Mouse (Mus musculus) embryonic fibroblast, embryonic 13.5 days (primary cell): Measurements from ENCODE around the gene Nrcam. TPM values are rescaled to one million over a fixed set of nuclear protein-coding genes. Genes with fewer than 3 reads are reported as not detected.

Experiments
- H3K27ac ChIP-seq: 2 replicates; pipeline ENCODE4 v1.5.1; 2012; ENCODE audit warnings: low read length, control low read depth, inconsistent platforms; ENCODE audit not compliant: insufficient read depth
- H3K4me1 ChIP-seq: 2 replicates; pipeline ENCODE4 v1.6.1; 2011; ENCODE audit warnings: low read length; ENCODE audit not compliant: control insufficient read depth, insufficient read depth
- H3K4me3 ChIP-seq: 2 replicates; pipeline ENCODE4 v1.5.1; 2011; ENCODE audit warnings: mild to moderate bottlenecking, control low read depth, low read length; ENCODE audit not compliant: insufficient read depth
- CTCF ChIP-seq: IDR thresholded peaks from 2 replicates; pipeline ENCODE4 v1.5.1; 2011; ENCODE audit warnings: mild to moderate bottlenecking, control low read depth, low read length, moderate library complexity, borderline replicate concordance; ENCODE audit not compliant: insufficient read depth
- POLR2A ChIP-seq: IDR thresholded peaks from 2 replicates; pipeline ENCODE4 v1.6.1; 2011; ENCODE audit warnings: low read depth, mild to moderate bottlenecking, control low read depth, low read length, moderate library complexity
- polyA plus RNA-seq: library from polyadenylated mRNA; stranded (reverse); fragments of >200 nt; gene quantifications from 2 replicates; pipeline ENCODE4 v1.2.4, GENCODE M21; 2011; ENCODE audit warnings: low read depth; ENCODE audit not compliant: missing spikeins, insufficient read length

The Nrcam gene
- polyA plus RNA-seq, 1 experiment, result 2.6 TPM

- Histone ChIP-seq H3K27ac (no peak overlapping the region), H3K4me1 (no peaks in the 10 kb centered on the region)
- TF ChIP-seq POLR2A (no peak), CTCF (no peak)
Observed at GRCm38 (mm10) chr12:44501807-44502487, 173.3 kb downstream of the Nrcam start.

GRCm38 (mm10) chr12:44503737-44504136, 175.1 kb downstream of the Nrcam start:
- no peak overlapping the region for H3K27ac ChIP-seq
- TF ChIP-seq CTCF (no peak), POLR2A (no peak)
- no peak overlapping the region for H3K4me3 ChIP-seq
- H3K4me1 ChIP-seq, result no peaks in the 10 kb centered on the region

More at GRCm38 (mm10) chr12:44501807-44502487, 173.3 kb downstream of the Nrcam start:
- H3K4me3 ChIP-seq, result no peak overlapping the region

GRCm38 (mm10) chr12:44508635-44509034, 179.9 kb downstream of the Nrcam start:
- Histone ChIP-seq H3K4me1 (no peaks in the 10 kb centered on the region), H3K27ac (no peak overlapping the region), H3K4me3 (no peak overlapping the region)
- no peak for TF ChIP-seq CTCF
- TF ChIP-seq POLR2A, result no peak

GRCm38 (mm10) chr12:44509406-44510104, 180.9 kb downstream of the Nrcam start:
- Histone ChIP-seq H3K27ac (no peak overlapping the region), H3K4me3 (no peak overlapping the region), H3K4me1 (no peaks in the 10 kb centered on the region)
- no peak for TF ChIP-seq POLR2A
- no peak for TF ChIP-seq CTCF

GRCm38 (mm10) chr12:44515066-44515465, 186.4 kb downstream of the Nrcam start:
- no peak overlapping the region for H3K4me3 ChIP-seq
- no peak for TF ChIP-seq CTCF
- no peak for TF ChIP-seq POLR2A
- no peak overlapping the region for H3K27ac ChIP-seq
- no peaks in the 10 kb centered on the region for H3K4me1 ChIP-seq

- Histone ChIP-seq H3K4me3 (no peak overlapping the region), H3K4me1 (peaks cover under 1% of the 10 kb centered on the region; the same call in 1 of the 2 replicates), H3K27ac (no peak overlapping the region)
- TF ChIP-seq CTCF, result no peak
- TF ChIP-seq POLR2A, result no peak
Observed at GRCm38 (mm10) chr12:44519440-44520141, 190.9 kb downstream of the Nrcam start.

GRCm38 (mm10) chr12:44521496-44521895, 192.8 kb downstream of the Nrcam start:
- H3K4me1 ChIP-seq, result peaks cover 11% of the 10 kb centered on the region
- H3K4me3 ChIP-seq, result no peak overlapping the region
- no peak overlapping the region for H3K27ac ChIP-seq
- TF ChIP-seq CTCF (no peak), POLR2A (no peak)

GRCm38 (mm10) chr12:44524621-44525565, 196.2 kb downstream of the Nrcam start:
- TF ChIP-seq CTCF, result no peak
- no peak for TF ChIP-seq POLR2A
- peaks cover 13% of the 10 kb centered on the region for H3K4me1 ChIP-seq
- H3K27ac ChIP-seq, result peak overlapping the region; percentile 76
- no peak overlapping the region for H3K4me3 ChIP-seq
